Mouse (Mus musculus): Measurements from ENCODE around the gene Cmtm6.
"Not testable (repeated sequence)": the region's sequence is repeated elsewhere in the genome, so short reads cannot be mapped to it uniquely, and the experiment has no call there.

The Cmtm6 gene

GRCm38 (mm10) chr9:114731011-114731755 is at the start of gene Cmtm6:
Gene Cmtm6 (plus strand): TSS chr9:114731116.
- DNase-seq: peak; percentile 98 to 99

- DNase-seq: no peak
Measured at GRCm38 (mm10) chr9:114682193-114682592, 48.7 kb upstream of the Cmtm6 start.

GRCm38 (mm10) chr9:114686245-114686644 is 44.7 kb upstream of the Cmtm6 start:
- no peak for DNase-seq

- DNase-seq: no peak
Measured at GRCm38 (mm10) chr9:114687639-114688038, 43.3 kb upstream of the Cmtm6 start.

- peak; percentile 98 for DNase-seq
Measured at GRCm38 (mm10) chr9:114688252-114688952, 42.5 kb upstream of the Cmtm6 start, which contains the start of gene Dync1li1. Gene Dync1li1 (plus strand): TSS chr9:114688790.

GRCm38 (mm10) chr9:114688953-114689407 is 41.9 kb upstream of the Cmtm6 start:
- peak in 1 of 2 experiments; percentile 62 for DNase-seq

- peak; percentile 23 to 29 for DNase-seq
Measured at GRCm38 (mm10) chr9:114690119-114690601, 40.8 kb upstream of the Cmtm6 start.

- DNase-seq: no peak
Measured at GRCm38 (mm10) chr9:114691112-114691511, 39.8 kb upstream of the Cmtm6 start.

- not testable (repeated sequence) for DNase-seq
Measured at GRCm38 (mm10) chr9:114695662-114696061, 35.3 kb upstream of the Cmtm6 start.

- DNase-seq: no peak
Measured at GRCm38 (mm10) chr9:114697072-114697471, 33.8 kb upstream of the Cmtm6 start.

- DNase-seq: no peak
Measured at GRCm38 (mm10) chr9:114697926-114698325, 33.0 kb upstream of the Cmtm6 start.

GRCm38 (mm10) chr9:114699262-114699661 is 31.7 kb upstream of the Cmtm6 start:
- no peak for DNase-seq

GRCm38 (mm10) chr9:114699882-114700665 is 30.8 kb upstream of the Cmtm6 start:
- DNase-seq: no peak

- no peak for DNase-seq
Measured at GRCm38 (mm10) chr9:114701031-114701430, 29.9 kb upstream of the Cmtm6 start.

GRCm38 (mm10) chr9:114701921-114702320 is 29.0 kb upstream of the Cmtm6 start:
- no peak for DNase-seq

GRCm38 (mm10) chr9:114707805-114708204 is 23.1 kb upstream of the Cmtm6 start:
- DNase-seq: no peak

- DNase-seq: peak in 1 of 2 experiments; percentile 34
Measured at GRCm38 (mm10) chr9:114710345-114710744, 20.6 kb upstream of the Cmtm6 start.

GRCm38 (mm10) chr9:114713481-114713880 is 17.4 kb upstream of the Cmtm6 start:
- no peak for DNase-seq

- DNase-seq: peak; percentile 25 to 59
Measured at GRCm38 (mm10) chr9:114716677-114717331, 14.1 kb upstream of the Cmtm6 start.

GRCm38 (mm10) chr9:114727315-114727714 is 3.6 kb upstream of the Cmtm6 start:
- peak in 1 of 2 experiments; percentile 58 for DNase-seq

GRCm38 (mm10) chr9:114728432-114728831 is 2.5 kb upstream of the Cmtm6 start:
- not testable (repeated sequence) for DNase-seq

Data from lung, postnatal 4 days (tissue).